Mouse (Mus musculus) layer of hippocampus, adult 9-10 months (tissue): ENCODE results near the gene Myo1f.
"Not testable (repeated sequence)": the region's sequence is repeated elsewhere in the genome, so short reads cannot be mapped to it uniquely, and the experiment has no call there.

Source experiments
- DNase-seq: peaks from one replicate; pipeline ENCODE4 v3.0.0; 2022; ENCODE audit warnings: low spot score

The Myo1f gene

GRCm38 (mm10) chr17:33584061-33584460, 28.6 kb downstream of the Myo1f start:
- no peak for DNase-seq

GRCm38 (mm10) chr17:33586011-33586410, 30.5 kb downstream of the Myo1f start:
- DNase-seq: no peak

GRCm38 (mm10) chr17:33597271-33597670, 41.8 kb downstream of the Myo1f start:
- no peak for DNase-seq

GRCm38 (mm10) chr17:33598506-33598905, 43.0 kb downstream of the Myo1f start:
- no peak for DNase-seq

- no peak for DNase-seq
Observed at GRCm38 (mm10) chr17:33599836-33600475, 44.4 kb downstream of the Myo1f start.

GRCm38 (mm10) chr17:33600831-33601230, 45.3 kb downstream of the Myo1f start:
- DNase-seq: no peak

- no peak for DNase-seq
Observed at GRCm38 (mm10) chr17:33601947-33602346, 46.4 kb downstream of the Myo1f start.

- no peak for DNase-seq
Observed at GRCm38 (mm10) chr17:33607273-33607672, 51.8 kb downstream of the Myo1f start.

GRCm38 (mm10) chr17:33610548-33610947, 55.0 kb downstream of the Myo1f start:
- DNase-seq: no peak

GRCm38 (mm10) chr17:33613726-33614125, 58.2 kb downstream of the Myo1f start:
- DNase-seq: not testable (repeated sequence)

- DNase-seq: no peak
Observed at GRCm38 (mm10) chr17:33627281-33627680, 71.8 kb downstream of the Myo1f start.

GRCm38 (mm10) chr17:33628621-33629486, 73.3 kb downstream of the Myo1f start, which contains the start of gene Zfp414:
Gene Zfp414 (plus strand): TSS chr17:33629090.
- peak; percentile 86 for DNase-seq

GRCm38 (mm10) chr17:33629487-33630125, 74.1 kb downstream of the Myo1f start:
- DNase-seq: no peak

GRCm38 (mm10) chr17:33630171-33630895, 74.8 kb downstream of the Myo1f start:
- no peak for DNase-seq

- DNase-seq: no peak
Observed at GRCm38 (mm10) chr17:33631236-33631635, 75.7 kb downstream of the Myo1f start.

- DNase-seq: no peak
Observed at GRCm38 (mm10) chr17:33631796-33632195, 76.3 kb downstream of the Myo1f start.

GRCm38 (mm10) chr17:33637038-33637437, 81.5 kb downstream of the Myo1f start:
- no peak for DNase-seq

GRCm38 (mm10) chr17:33637516-33638276, 82.2 kb downstream of the Myo1f start, which contains the start of gene Pram1:
Gene Pram1 (plus strand): TSS chr17:33638056.
- no peak for DNase-seq

- no peak for DNase-seq
Observed at GRCm38 (mm10) chr17:33639743-33640142, 84.2 kb downstream of the Myo1f start.

GRCm38 (mm10) chr17:33644068-33644467, 88.6 kb downstream of the Myo1f start:
- no peak for DNase-seq

GRCm38 (mm10) chr17:33645073-33645472, 89.6 kb downstream of the Myo1f start:
- DNase-seq: no peak
